In the genomic region with DNA sequence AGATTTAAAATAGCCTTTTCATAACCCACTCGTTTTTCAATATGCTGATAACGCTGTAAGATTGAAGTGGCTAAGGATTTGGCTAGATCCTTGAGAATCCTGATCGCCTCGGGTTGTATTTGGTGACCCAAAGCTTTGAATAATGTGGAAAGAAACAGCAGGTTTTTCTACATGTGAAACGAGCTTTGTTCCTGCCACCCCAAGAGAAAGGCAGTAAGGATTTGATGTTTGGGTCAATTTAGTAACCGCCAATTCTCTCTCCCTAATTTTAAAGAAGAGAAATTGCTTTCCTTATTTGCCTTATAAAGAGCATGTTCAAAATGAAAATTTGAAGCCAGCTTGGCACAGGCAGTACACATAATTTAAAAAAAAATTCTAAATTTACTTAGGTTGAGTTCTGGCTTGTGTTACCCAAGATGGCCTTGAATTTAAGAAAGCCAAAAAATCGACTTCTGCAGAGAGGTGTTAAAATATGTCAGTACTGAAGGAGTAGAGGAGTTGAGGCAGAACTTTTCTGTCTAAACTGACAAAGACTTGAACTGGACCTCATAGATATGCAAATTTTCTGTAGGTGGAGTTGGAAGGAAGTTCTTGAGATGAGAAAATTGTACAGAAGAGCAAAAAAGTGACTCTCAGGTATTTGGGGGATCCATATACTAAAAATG, we compare ENCODE assay signal across 8 mouse cellular contexts. TPM values are rescaled to one million over a fixed set of nuclear protein-coding genes. Genes with fewer than 3 reads are reported as not detected.
DNase-seq lines count a peak whose midpoint lies in the region; ATAC-seq lines count a peak whose summit lies in the region.

No protein-coding gene starts in this region.

- H3K9me3 ChIP-seq in embryonic facial prominence, embryonic 15.5 days (replicated peaks), result no peaks in the 10 kb centered on the region
- H3K9me3 ChIP-seq in limb, embryonic 12.5 days, result no peaks in the 10 kb centered on the region
- no peaks in the 10 kb centered on the region for H3K9me3 ChIP-seq in stomach, embryonic 15.5 days

- H3K4me1 ChIP-seq in embryonic facial prominence, embryonic 15.5 days, result peaks cover 15% of the 10 kb centered on the region
- peaks cover 23% of the 10 kb centered on the region for H3K4me1 ChIP-seq in limb, embryonic 12.5 days (replicated peaks)
- peaks cover 13% of the 10 kb centered on the region for H3K4me1 ChIP-seq in stomach, embryonic 15.5 days

- peak overlapping the region; percentile 58 for H3K4me2 ChIP-seq in embryonic facial prominence, embryonic 15.5 days (replicated peaks)
- peak overlapping the region; percentile 59 for H3K4me2 ChIP-seq in limb, embryonic 12.5 days
- H3K4me2 ChIP-seq in stomach, embryonic 15.5 days, result peak overlapping the region; percentile 54

- DNase-seq in retina, embryonic 14.5 days (ENCODE audit: low spot score), result peak; percentile 1
- DNase-seq in retina, postnatal 1 day, result no peak
- no peak for DNase-seq in right cerebral cortex, postnatal 36 days (ENCODE audit: low spot score in 2 of 2)
- DNase-seq in kidney, postnatal 14 days, result no peak
- DNase-seq in layer of hippocampus, postnatal 14 days (ENCODE audit: low spot score in 2 of 2), result no peak

- H3K27ac ChIP-seq in embryonic facial prominence, embryonic 15.5 days (replicated peaks), result peak overlapping the region; percentile 83
- peak overlapping the region; percentile 92 for H3K27ac ChIP-seq in limb, embryonic 12.5 days
- H3K27ac ChIP-seq in stomach, embryonic 15.5 days, result peak overlapping the region; percentile 93

- H3K27me3 ChIP-seq in embryonic facial prominence, embryonic 15.5 days, result no peaks in the 10 kb centered on the region
- H3K27me3 ChIP-seq in limb, embryonic 12.5 days, result no peaks in the 10 kb centered on the region
- H3K27me3 ChIP-seq in stomach, embryonic 15.5 days (replicated peaks), result no peaks in the 10 kb centered on the region

- H3K4me3 ChIP-seq in embryonic facial prominence, embryonic 15.5 days (replicated peaks), result peak overlapping the region; percentile 96
- H3K4me3 ChIP-seq in limb, embryonic 12.5 days (replicated peaks), result peak overlapping the region; percentile 78
- peak overlapping the region; percentile 99 for H3K4me3 ChIP-seq in stomach, embryonic 15.5 days (replicated peaks)

- H3K36me3 ChIP-seq in embryonic facial prominence, embryonic 15.5 days, result no peaks in the 10 kb centered on the region
- H3K36me3 ChIP-seq in limb, embryonic 12.5 days, result peaks cover 4% of the 10 kb centered on the region; the same call in 1 of the 2 replicates
- no peaks in the 10 kb centered on the region for H3K36me3 ChIP-seq in stomach, embryonic 15.5 days

- no peak for ATAC-seq in embryonic facial prominence, embryonic 15.5 days (ENCODE audit: insufficient number of reproducible peaks, low FRiP score, low TSS enrichment, low read depth)
- no peak for ATAC-seq in limb, embryonic 12.5 days (ENCODE audit: insufficient number of reproducible peaks, insufficient read depth, low FRiP score, low TSS enrichment, low read depth)
- ATAC-seq in stomach, embryonic 15.5 days (ENCODE audit: insufficient read depth, low FRiP score, low read depth), result no peak

- 4% methylated on average over 7 of the region's 7 CpGs for WGBS in embryonic facial prominence, embryonic 15.5 days
- WGBS in limb, embryonic 12.5 days, result 8% methylated on average over 7 of the region's 7 CpGs
- 4% methylated on average over 7 of the region's 7 CpGs for WGBS in stomach, embryonic 15.5 days

- peak overlapping the region; percentile 70 for H3K9ac ChIP-seq in embryonic facial prominence, embryonic 15.5 days
- H3K9ac ChIP-seq in limb, embryonic 12.5 days (replicated peaks), result peak overlapping the region; percentile 72
- peak overlapping the region; percentile 60 for H3K9ac ChIP-seq in stomach, embryonic 15.5 days

RNA-seq across cellular contexts. Expression of a gene that starts 1.0 kb away (rescaled TPM):
- polyA plus RNA-seq in embryonic facial prominence, embryonic 15.5 days (2015; fragmentation: Nextera tagmentation; extraction: Ambion mirVana), result 284 and 286 TPM in 2 replicates
- 292 and 313 TPM in 2 replicates for polyA plus RNA-seq in limb, embryonic 12.5 days (2016; fragmentation: Nextera tagmentation; extraction: Ambion mirVana)
- polyA plus RNA-seq in stomach, embryonic 15.5 days (2015; fragmentation: Nextera tagmentation; extraction: Ambion mirVana), result 334 and 361 TPM in 2 replicates
- total RNA-seq in layer of hippocampus, postnatal 14 days (2021), result 100 to 1,000 TPM; 424 to 458 TPM

RNA-seq across cellular contexts. Expression of a gene that starts 27.8 kb away (rescaled TPM):
- polyA plus RNA-seq in embryonic facial prominence, embryonic 15.5 days (2015; fragmentation: Nextera tagmentation; extraction: Ambion mirVana), result 0.24 and 0.25 TPM in 2 replicates
- 0.44 TPM in 1 of 2 replicates, not detected in the other for polyA plus RNA-seq in limb, embryonic 12.5 days (2016; fragmentation: Nextera tagmentation; extraction: Ambion mirVana)
- polyA plus RNA-seq in stomach, embryonic 15.5 days (2015; fragmentation: Nextera tagmentation; extraction: Ambion mirVana), result 0.32 and 0.53 TPM in 2 replicates
- total RNA-seq in layer of hippocampus, postnatal 14 days (2021), result not detected

RNA-seq across cellular contexts. Expression of a gene that starts 34.3 kb away (rescaled TPM):
- polyA plus RNA-seq in embryonic facial prominence, embryonic 15.5 days (2015; fragmentation: Nextera tagmentation; extraction: Ambion mirVana), result 5.8 and 6.9 TPM in 2 replicates
- 9.0 and 10.4 TPM in 2 replicates for polyA plus RNA-seq in limb, embryonic 12.5 days (2016; fragmentation: Nextera tagmentation; extraction: Ambion mirVana)
- 5.0 and 5.4 TPM in 2 replicates for polyA plus RNA-seq in stomach, embryonic 15.5 days (2015; fragmentation: Nextera tagmentation; extraction: Ambion mirVana)
- 10 to 100 TPM in 1 of 2 experiments, 1 to 10 TPM in 1; 9.6 to 10.5 TPM for total RNA-seq in layer of hippocampus, postnatal 14 days (2021)

RNA-seq across cellular contexts. Expression of a gene that starts 50.4 kb away (rescaled TPM):
- 400 and 410 TPM in 2 replicates for polyA plus RNA-seq in embryonic facial prominence, embryonic 15.5 days (2015; fragmentation: Nextera tagmentation; extraction: Ambion mirVana)
- 636 and 669 TPM in 2 replicates for polyA plus RNA-seq in limb, embryonic 12.5 days (2016; fragmentation: Nextera tagmentation; extraction: Ambion mirVana)
- 363 and 370 TPM in 2 replicates for polyA plus RNA-seq in stomach, embryonic 15.5 days (2015; fragmentation: Nextera tagmentation; extraction: Ambion mirVana)
- 100 to 1,000 TPM; 235 to 246 TPM for total RNA-seq in layer of hippocampus, postnatal 14 days (2021)
